ENCODE assay signal across 20 mouse cellular contexts in the genomic region with DNA sequence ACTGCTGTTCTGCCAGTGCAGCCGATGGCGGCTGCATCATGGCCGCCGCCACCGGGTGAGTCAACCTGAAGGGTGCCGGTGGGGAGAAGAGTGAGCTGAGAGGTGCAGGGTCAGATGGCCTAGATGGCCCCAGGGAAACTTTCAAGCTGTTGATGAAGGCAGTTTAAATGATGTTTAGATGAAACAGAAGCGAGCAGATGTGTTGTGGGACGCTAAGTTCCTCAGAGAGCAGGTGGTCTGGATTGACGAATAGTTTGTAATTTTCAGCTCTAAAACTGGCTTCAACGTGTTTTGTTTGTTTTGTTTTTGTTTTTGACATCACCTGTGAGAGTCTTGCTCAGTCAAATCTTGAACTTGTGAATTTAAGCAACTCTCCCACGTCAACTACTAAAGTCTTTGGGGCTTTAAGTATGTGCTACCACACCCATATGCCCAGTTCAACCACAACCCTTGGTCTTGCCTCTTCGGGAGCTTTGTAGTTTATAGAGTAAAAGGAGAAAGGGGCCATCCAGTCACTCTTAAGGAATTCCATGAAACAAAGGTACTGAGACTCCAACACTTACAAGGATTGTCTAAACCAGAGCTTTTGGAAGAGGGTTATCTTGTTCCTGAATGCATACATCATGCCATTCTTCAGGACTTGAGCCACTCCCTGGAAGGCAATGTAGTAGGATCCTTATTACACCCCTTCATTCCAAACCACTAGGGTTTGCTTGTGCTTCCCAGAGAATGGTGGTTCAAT. TPM values are rescaled to one million over a fixed set of nuclear protein-coding genes. Genes with fewer than 3 reads are reported as not detected.
DNase-seq lines count a peak whose midpoint lies in the region; ATAC-seq and TF ChIP-seq lines count a peak whose summit lies in the region.
"Had no signal": no experiment of that assay in that cellular context is flagged by ENCODE, and none has a peak within 500 bp of the region (broad histone marks: within the 10 kb centered on the region; RNA-seq: fewer than 3 reads in every experiment).

No protein-coding gene starts in this region.

- no peak for TF ChIP-seq POLR2A in CH12.LX (IDR thresholded peaks at IDR 0.05; ENCODE audit: low read depth, low read length)

- no peaks in the 10 kb centered on the region for H3K79me2 ChIP-seq in CH12.LX (replicated peaks; ENCODE audit: control insufficient read depth, extremely low read depth, insufficient read depth, poor library complexity, severe bottlenecking)

- no peak overlapping the region for H3K9ac ChIP-seq in CH12.LX (ENCODE audit: insufficient read depth, low read depth)
- H3K9ac ChIP-seq: embryonic facial prominence, embryonic 12.5 days; forebrain, embryonic 15.5 days; heart, embryonic 12.5 days; hindbrain, embryonic 15.5 days had no signal

- no peaks in the 10 kb centered on the region for H3K27me3 ChIP-seq in CH12.LX (replicated peaks)
- H3K27me3 ChIP-seq: embryonic facial prominence, embryonic 12.5 days; forebrain, embryonic 15.5 days; heart, embryonic 12.5 days; hindbrain, embryonic 15.5 days had no signal

- H3K27ac ChIP-seq in CH12.LX (ENCODE audit: insufficient read depth, low read depth) = no peak overlapping the region
- H3K27ac ChIP-seq: embryonic facial prominence, embryonic 12.5 days; forebrain, embryonic 15.5 days; hindbrain, embryonic 15.5 days had no signal

- peak; percentile 83 for DNase-seq in heart, adult 11 months
- no peak for DNase-seq in heart, postnatal 4 days
- DNase-seq in CH12.LX (ENCODE audit: extremely low read depth) (no peak), ZHBTc4 (ENCODE audit: low read depth, low spot score) (peak; percentile 80)
- no peak for DNase-seq in urinary bladder, postnatal 14 days (ENCODE audit: low spot score)
- DNase-seq: adrenal gland, adult 2 months; adrenal gland, postnatal 25 days; cerebellum, adult 11 months; cerebellum, adult 8-10 months; cerebellum, postnatal 14 days; gastrocnemius, postnatal 10 days; kidney, adult 18-20 months had no signal

- H3K4me2 ChIP-seq in CH12.LX (ENCODE audit: insufficient read depth, low read depth, poor library complexity, severe bottlenecking) = no peak overlapping the region
- H3K4me2 ChIP-seq: embryonic facial prominence, embryonic 12.5 days; forebrain, embryonic 15.5 days; heart, embryonic 12.5 days; hindbrain, embryonic 15.5 days had no signal

- TF ChIP-seq EP300 in CH12.LX (IDR thresholded peaks at IDR 0.05; ENCODE audit: low read length) = no peak

- no peaks in the 10 kb centered on the region for H3K36me3 ChIP-seq in CH12.LX (replicated peaks in 1 of 2; ENCODE audit: control insufficient read depth in 1 of 2, insufficient read depth in 1 of 2, low read length in 1 of 2)

- ATAC-seq in monocyte, adult 5-6 weeks (replicated peaks; ENCODE audit: insufficient number of reproducible peaks, low FRiP score, low TSS enrichment, poor library complexity, severe bottlenecking) = no peak
- no peak for ATAC-seq in inflammation-experienced regulatory T-cells, adult 6 months
- ATAC-seq: forebrain, embryonic 15.5 days had no signal

- H3K4me1 ChIP-seq in CH12.LX (ENCODE audit: control insufficient read depth in 1 of 2, insufficient read depth in 2 of 2) = peaks cover 23 to 70% of the 10 kb centered on the region in 2 experiments
- H3K4me1 ChIP-seq: embryonic facial prominence, embryonic 12.5 days; forebrain, embryonic 15.5 days; hindbrain, embryonic 15.5 days had no signal

- TF ChIP-seq RAD21 in CH12.LX (IDR thresholded peaks at IDR 0.05; ENCODE audit: low read depth, low read length) = no peak

- in situ Hi-C loops in CH12.LX (cut with MboI; ENCODE audit: low pct_ligation_motif_present, low pct_unique_long_range_greater_than_20kb, low sequenced_read_pairs) = loop anchor here (5.0 to 25.0 kb wide), 2 partner anchors 63 to 163 kb away; a partner anchor contains a TSS

- no peak overlapping the region for H3K4me3 ChIP-seq in CH12.LX (replicated peaks in 1 of 3; ENCODE audit: low read depth in 2 of 3, low read length in 2 of 3, poor library complexity in 1 of 3)
- H3K4me3 ChIP-seq: embryonic facial prominence, embryonic 12.5 days; forebrain, embryonic 15.5 days; heart, embryonic 12.5 days; hindbrain, embryonic 15.5 days had no signal

- dilution Hi-C loops in CH12.LX (cut with MboI; ENCODE audit: extremely low pct_ligation_motif_present, extremely low pct_unique_long_range_greater_than_20kb, low sequenced_read_pairs) = no loop called here

- TF ChIP-seq CTCF in CH12.LX (conservative IDR thresholded peaks at IDR 0.05 in 1 of 2, IDR thresholded peaks at IDR 0.05 in 1 of 2; ENCODE audit: low read depth in 2 of 2, low read length in 2 of 2) = no peak

- H3K9me3 ChIP-seq in CH12.LX (replicated peaks; ENCODE audit: low read length) = no peaks in the 10 kb centered on the region
- H3K9me3 ChIP-seq: embryonic facial prominence, embryonic 12.5 days; forebrain, embryonic 15.5 days; heart, embryonic 12.5 days; hindbrain, embryonic 15.5 days had no signal

TF ChIP-seq in CH12.LX, 34 proteins besides CTCF, POLR2A, EP300 and RAD21:
- TF ChIP-seq IRF4 (IDR thresholded peaks at IDR 0.05; ENCODE audit: low read depth, low read length) = no peak
- TF ChIP-seq MXI1 (IDR thresholded peaks at IDR 0.05; ENCODE audit: low read depth, low read length) = 0 out of 2 replicates have a peak, but pooled peaks have one; percentile 23
- 0 out of 2 replicates have a peak, but pooled peaks have one; percentile 7 for TF ChIP-seq CHD1 (IDR thresholded peaks at IDR 0.05; ENCODE audit: low read depth, low read length)
- TF ChIP-seq ZMIZ1 (IDR thresholded peaks at IDR 0.05; ENCODE audit: low read depth, low read length) = no peak; the same call in 1 of the 2 replicates
- no peak for TF ChIP-seq RCOR1 (conservative IDR thresholded peaks at IDR 0.05; ENCODE audit: low read depth, low read length)
- no peak for TF ChIP-seq USF1 (IDR thresholded peaks at IDR 0.05; ENCODE audit: low read depth, low read length)

RNA-seq across cellular contexts. Expression of a gene that starts 41.0 kb away (rescaled TPM):
- 1 to 10 TPM; 2.5 to 2.7 TPM for total RNA-seq in heart, postnatal 4 days (2021)
- total RNA-seq in CH12.LX (2012; rRNA removed) (0.08 TPM in 2 replicates), CH12.LX (2014; rRNA removed) (not detected in 2 replicates)
- not detected in 2 replicates for polyA plus RNA-seq in CH12.LX (2012; ENCODE audit: insufficient read length, low read depth)
- not detected in 3 replicates for total RNA-seq in monocyte, adult 5-6 weeks (2017)
- under 1 TPM in 2 of 3 experiments, not detected in 1; 0.26 to 0.74 TPM for polyA plus RNA-seq in inflammation-experienced regulatory T-cells, adult 6 months (2017; shearing (Covaris generic))
- total RNA-seq: adrenal gland, adult 2 months; common myeloid progenitor, adult 5-6 weeks; MEL had no signal

Comparison
In these comparisons a context has a peak if more than half of its experiments do, and no peak if none do; other contexts are left out.
1. DNase-seq: peak in heart, adult 11 months (single experiment) and ZHBTc4 (single experiment); none in heart, postnatal 4 days (single experiment), CH12.LX (single experiment) and urinary bladder, postnatal 14 days (single experiment).